30 mouse cellular contexts compared by ENCODE assay signal in genomic region chr12:16728221-16728620, GRCm38 (mm10).
"Had no signal": no experiment of that assay in that cellular context is flagged by ENCODE, and none has a peak within 500 bp of the region (broad histone marks: within the 10 kb centered on the region; RNA-seq: fewer than 3 reads in every experiment).

No protein-coding gene starts in this region.

- H3K9ac ChIP-seq: limb, embryonic 12.5 days; limb, embryonic 13.5 days; limb, embryonic 15.5 days; liver, embryonic 13.5 days; liver, embryonic 14.5 days; liver, embryonic 15.5 days; lung, embryonic 14.5 days; lung, embryonic 15.5 days; midbrain, embryonic 12.5 days; midbrain, embryonic 13.5 days; midbrain, embryonic 15.5 days; neural tube, embryonic 12.5 days had no signal

- ATAC-seq: lung, postnatal 0 days; midbrain, embryonic 13.5 days; midbrain, embryonic 15.5 days; midbrain, embryonic 16.5 days had no signal

- H3K27me3 ChIP-seq: limb, embryonic 12.5 days; limb, embryonic 13.5 days; limb, embryonic 15.5 days; liver, embryonic 13.5 days; liver, embryonic 15.5 days; lung, embryonic 15.5 days; midbrain, embryonic 12.5 days; midbrain, embryonic 13.5 days; midbrain, embryonic 15.5 days; neural tube, embryonic 12.5 days had no signal

- H3K4me3 ChIP-seq: left cerebral cortex, adult 2 months; limb, embryonic 10.5 days; limb, embryonic 12.5 days; limb, embryonic 13.5 days; limb, embryonic 15.5 days; liver, embryonic 13.5 days; liver, embryonic 15.5 days; lung, embryonic 15.5 days; megakaryocyte, embryonic 14.5 days; midbrain, embryonic 10.5 days; midbrain, embryonic 12.5 days; midbrain, embryonic 13.5 days; midbrain, embryonic 15.5 days; myocyte; neural tube, embryonic 12.5 days had no signal

- H3K4me1 ChIP-seq: liver, embryonic 15.5 days; megakaryocyte, embryonic 14.5 days had no signal

- H3K9me3 ChIP-seq: limb, embryonic 10.5 days; limb, embryonic 12.5 days; limb, embryonic 13.5 days; limb, embryonic 15.5 days; liver, embryonic 13.5 days; liver, embryonic 15.5 days; lung, embryonic 15.5 days; megakaryocyte, embryonic 14.5 days; midbrain, embryonic 10.5 days; midbrain, embryonic 12.5 days; midbrain, embryonic 13.5 days; midbrain, embryonic 15.5 days; neural tube, embryonic 12.5 days had no signal

- H3K4me2 ChIP-seq: limb, embryonic 12.5 days; limb, embryonic 13.5 days; limb, embryonic 15.5 days; liver, embryonic 13.5 days; liver, embryonic 15.5 days; lung, embryonic 14.5 days; lung, embryonic 15.5 days; midbrain, embryonic 11.5 days; midbrain, embryonic 12.5 days; midbrain, embryonic 13.5 days; midbrain, embryonic 15.5 days; neural tube, embryonic 12.5 days had no signal

- H3K27ac ChIP-seq: left cerebral cortex, adult 2 months; limb, embryonic 10.5 days; limb, embryonic 12.5 days; limb, embryonic 13.5 days; limb, embryonic 15.5 days; liver, embryonic 14.5 days; lung, embryonic 15.5 days; macrophage; midbrain, embryonic 10.5 days; midbrain, embryonic 12.5 days; midbrain, embryonic 13.5 days; midbrain, embryonic 15.5 days; neural tube, embryonic 12.5 days had no signal

- H3K36me3 ChIP-seq: limb, embryonic 12.5 days; limb, embryonic 13.5 days; limb, embryonic 15.5 days; liver, embryonic 13.5 days; liver, embryonic 15.5 days; lung, embryonic 15.5 days; midbrain, embryonic 13.5 days; midbrain, embryonic 15.5 days; neural tube, embryonic 12.5 days had no signal

- DNase-seq: layer of hippocampus, postnatal 36 days; left cerebral cortex, postnatal 4 days; liver, embryonic 13.5 days; lung, adult 18-20 months; lung, adult 2 months; lung, embryonic 14.5 days; lung, postnatal 10 days; lung, postnatal 14 days; lung, postnatal 36 days; lung, postnatal 4 days; midbrain, embryonic 14.5 days had no signal
